Mouse (Mus musculus): ENCODE data around the gene Krtcap2. TPM values are rescaled to one million over a fixed set of nuclear protein-coding genes. Genes with fewer than 3 reads are reported as not detected.
A peak's percentile ranks its signal among the peaks of the same experiment; 100 is the strongest.
"Not testable (repeated sequence)": the region's sequence is repeated elsewhere in the genome, so short reads cannot be mapped to it uniquely, and the experiment has no call there.

The Krtcap2 gene
- polyA plus RNA-seq, 1 experiment from 2014 or later: 274 TPM

DNA sequence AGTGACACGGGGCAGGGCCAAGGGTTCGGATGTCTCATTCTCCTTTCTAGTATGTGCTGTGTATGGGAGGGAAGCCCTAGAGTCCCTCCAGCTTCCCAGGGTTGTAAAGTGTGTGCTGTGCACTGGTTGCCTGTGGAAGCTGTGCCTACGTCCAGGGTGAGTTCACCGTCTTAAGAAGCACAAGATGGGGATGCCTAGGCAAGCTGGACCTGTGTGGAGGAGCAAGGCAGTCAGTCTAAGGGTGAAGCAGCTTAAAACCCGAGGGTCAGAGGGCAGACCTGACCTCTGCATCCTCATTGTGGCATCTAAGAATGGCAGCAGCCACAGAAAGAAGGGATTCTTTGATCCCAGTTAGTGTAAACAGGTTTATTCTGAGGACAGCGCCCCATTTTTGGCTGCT lies 37.0 kb upstream of the Krtcap2 start:
- no peak overlapping the region for H3K9ac ChIP-seq (ENCODE audit: low read depth, low read length)
- ATAC-seq (replicated peaks; ENCODE audit: insufficient number of reproducible peaks, low FRiP score, low TSS enrichment): no peak
- WGBS (ENCODE audit: insufficient replicate concordance): 83% methylated on average over 6 of the region's 6 CpGs
- no peaks in the 10 kb centered on the region for H3K9me3 ChIP-seq (replicated peaks; ENCODE audit: control insufficient read depth, low read length)
- no peak overlapping the region for H3K4me3 ChIP-seq (ENCODE audit: low read depth, low read length)
- H3K36me3 ChIP-seq (ENCODE audit: control insufficient read depth, insufficient read depth, low read length): peaks cover 24% of the 10 kb centered on the region
- H3K27ac ChIP-seq (ENCODE audit: low read depth, low read length): no peak overlapping the region
- H3K4me2 ChIP-seq: no peak overlapping the region
- peaks cover 10% of the 10 kb centered on the region for H3K4me1 ChIP-seq (ENCODE audit: control insufficient read depth, insufficient read depth, low read length)
- no peaks in the 10 kb centered on the region for H3K27me3 ChIP-seq (ENCODE audit: control insufficient read depth, insufficient read depth, low read length)

DNA sequence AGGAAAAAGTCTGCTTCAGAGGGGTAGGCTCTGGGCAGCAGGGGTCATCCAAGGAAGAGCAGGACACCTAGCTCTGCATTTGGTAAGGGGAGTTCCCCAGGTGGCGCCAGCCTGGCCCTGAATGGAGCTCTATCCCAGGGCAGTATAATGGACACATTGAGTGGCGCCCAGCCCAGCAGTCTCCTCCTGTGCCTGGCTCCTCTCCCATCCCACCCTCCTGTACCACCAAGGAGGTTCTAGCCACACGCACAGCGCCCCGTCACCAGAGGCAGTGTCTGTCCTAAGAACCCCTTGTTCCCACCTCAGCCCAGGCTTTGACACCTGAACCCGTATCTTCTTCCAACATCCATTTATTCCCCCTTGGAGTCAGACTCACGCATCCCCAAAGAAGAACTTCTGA lies 36.0 kb upstream of the Krtcap2 start:
- Histone ChIP-seq H3K4me1 (ENCODE audit: control insufficient read depth, insufficient read depth, low read length) (peaks cover 13% of the 10 kb centered on the region), H3K4me2 (no peak overlapping the region), H3K36me3 (ENCODE audit: control insufficient read depth, insufficient read depth, low read length) (peaks cover 24% of the 10 kb centered on the region), H3K4me3 (ENCODE audit: low read depth, low read length) (no peak overlapping the region), H3K9ac (ENCODE audit: low read depth, low read length) (no peak overlapping the region), H3K27me3 (ENCODE audit: control insufficient read depth, insufficient read depth, low read length) (no peaks in the 10 kb centered on the region), H3K27ac (ENCODE audit: low read depth, low read length) (no peak overlapping the region), H3K9me3 (replicated peaks; ENCODE audit: control insufficient read depth, low read length) (no peaks in the 10 kb centered on the region)
- 87% methylated on average over 7 of the region's 7 CpGs for WGBS (ENCODE audit: insufficient replicate concordance)
- no peak for ATAC-seq (replicated peaks; ENCODE audit: insufficient number of reproducible peaks, low FRiP score, low TSS enrichment)

DNA sequence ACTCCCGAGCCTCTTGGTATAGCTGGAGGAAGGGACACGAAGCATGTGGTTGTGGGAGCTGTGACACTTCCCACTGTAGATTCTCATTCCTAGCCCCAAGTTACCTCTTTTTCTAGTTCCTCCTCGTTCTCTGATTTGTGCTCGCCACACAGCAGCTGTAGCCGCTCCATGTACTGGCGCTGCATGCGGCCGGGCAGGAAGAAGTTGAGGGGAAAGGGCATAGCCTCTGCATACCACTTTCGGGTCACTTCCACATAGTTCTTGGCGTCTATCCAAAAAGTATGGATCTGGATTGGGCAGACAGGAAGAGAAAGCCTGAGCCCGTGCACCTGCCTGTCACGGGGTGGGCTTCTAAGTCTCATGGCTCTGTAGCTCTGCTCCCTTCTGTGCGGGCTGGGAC lies 35.6 kb upstream of the Krtcap2 start:
- 81% methylated on average over 13 of the region's 13 CpGs for WGBS (ENCODE audit: insufficient replicate concordance)
- H3K27ac ChIP-seq (ENCODE audit: low read depth, low read length): no peak overlapping the region
- no peak for ATAC-seq (replicated peaks; ENCODE audit: insufficient number of reproducible peaks, low FRiP score, low TSS enrichment)
- peaks cover 17% of the 10 kb centered on the region for H3K4me1 ChIP-seq (ENCODE audit: control insufficient read depth, insufficient read depth, low read length)
- no peak overlapping the region for H3K9ac ChIP-seq (ENCODE audit: low read depth, low read length)
- no peak overlapping the region for H3K4me3 ChIP-seq (ENCODE audit: low read depth, low read length)
- H3K9me3 ChIP-seq (replicated peaks; ENCODE audit: control insufficient read depth, low read length): no peaks in the 10 kb centered on the region
- H3K4me2 ChIP-seq: no peak overlapping the region
- peaks cover 24% of the 10 kb centered on the region for H3K36me3 ChIP-seq (ENCODE audit: control insufficient read depth, insufficient read depth, low read length)
- no peaks in the 10 kb centered on the region for H3K27me3 ChIP-seq (ENCODE audit: control insufficient read depth, insufficient read depth, low read length)

DNA sequence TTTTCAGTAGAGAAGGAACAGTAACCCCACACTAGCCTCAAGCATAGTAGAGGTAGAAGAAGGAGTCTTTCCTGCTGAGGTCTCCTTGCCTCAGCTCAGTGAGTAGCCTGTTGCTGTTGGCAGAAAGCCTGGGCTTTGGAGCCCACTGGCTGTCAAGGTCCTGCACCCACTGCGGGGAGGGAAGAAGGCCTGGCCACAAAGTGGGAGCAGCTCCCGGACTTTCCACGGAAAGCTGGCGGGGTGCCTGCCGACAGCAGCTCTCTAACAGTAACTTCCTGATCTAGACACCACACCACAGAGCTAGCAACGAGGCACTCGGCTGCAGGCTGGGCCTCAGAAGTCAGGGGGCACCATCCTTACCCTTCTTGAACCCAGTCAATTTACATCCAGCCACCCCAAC lies 35.0 kb upstream of the Krtcap2 start:
- Histone ChIP-seq H3K9ac (ENCODE audit: low read depth, low read length) (no peak overlapping the region), H3K27me3 (ENCODE audit: control insufficient read depth, insufficient read depth, low read length) (no peaks in the 10 kb centered on the region), H3K36me3 (ENCODE audit: control insufficient read depth, insufficient read depth, low read length) (peaks cover 24% of the 10 kb centered on the region), H3K27ac (ENCODE audit: low read depth, low read length) (no peak overlapping the region), H3K4me2 (no peak overlapping the region), H3K4me3 (ENCODE audit: low read depth, low read length) (no peak overlapping the region), H3K9me3 (replicated peaks; ENCODE audit: control insufficient read depth, low read length) (no peaks in the 10 kb centered on the region), H3K4me1 (ENCODE audit: control insufficient read depth, insufficient read depth, low read length) (peaks cover 23% of the 10 kb centered on the region)
- WGBS (ENCODE audit: insufficient replicate concordance): 80% methylated on average over 7 of the region's 7 CpGs
- ATAC-seq (replicated peaks; ENCODE audit: insufficient number of reproducible peaks, low FRiP score, low TSS enrichment): no peak

DNA sequence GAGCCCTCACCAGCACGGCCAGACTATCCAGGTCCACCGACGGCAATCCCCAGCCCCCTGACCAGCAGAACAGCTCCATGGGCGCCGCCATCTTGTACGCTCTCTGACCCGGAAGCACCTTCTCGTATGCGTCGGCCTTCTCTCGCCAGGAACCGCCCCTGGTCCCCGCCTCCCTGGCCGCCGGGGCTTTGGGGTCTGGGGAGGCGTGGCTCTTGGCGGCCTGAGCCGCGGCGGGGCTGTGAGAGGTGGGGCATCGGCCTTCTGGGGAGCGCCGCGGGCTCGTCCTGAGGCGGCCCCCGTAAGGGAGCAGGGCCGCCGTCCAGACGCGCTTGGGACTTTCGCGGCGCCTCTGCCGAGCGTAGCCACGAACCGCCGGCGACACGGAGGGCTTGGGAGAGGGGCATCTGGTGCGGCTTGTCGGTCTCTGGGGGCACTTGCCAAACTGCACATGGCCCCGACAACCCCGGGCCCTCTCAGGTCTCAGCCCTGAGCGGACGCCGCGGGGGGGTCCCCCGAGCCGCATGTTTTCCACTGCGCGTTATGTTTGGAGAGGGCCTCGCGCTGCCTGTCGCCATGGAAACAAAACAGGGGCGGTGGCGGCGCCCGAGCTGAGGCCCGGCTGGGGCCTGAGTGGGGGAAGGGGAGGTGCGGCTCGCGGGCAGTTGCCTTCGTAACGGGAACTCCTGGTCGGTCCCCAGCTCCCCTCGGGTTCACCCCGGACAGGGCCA lies 31.8 kb upstream of the Krtcap2 start:
- Histone ChIP-seq H3K27ac (ENCODE audit: low read depth, low read length) (peak overlapping the region; percentile 97), H3K4me1 (ENCODE audit: control insufficient read depth, insufficient read depth, low read length) (peaks cover 27% of the 10 kb centered on the region), H3K4me2 (peak overlapping the region; percentile 66), H3K4me3 (ENCODE audit: low read depth, low read length) (peak overlapping the region; percentile 77), H3K27me3 (ENCODE audit: control insufficient read depth, insufficient read depth, low read length) (no peaks in the 10 kb centered on the region), H3K36me3 (ENCODE audit: control insufficient read depth, insufficient read depth, low read length) (peaks cover 11% of the 10 kb centered on the region; the same call in 1 of the 2 replicates), H3K9ac (ENCODE audit: low read depth, low read length) (peak overlapping the region; percentile 82), H3K9me3 (replicated peaks; ENCODE audit: control insufficient read depth, low read length) (no peaks in the 10 kb centered on the region)
- under 1% methylated on average over 66 of the region's 69 CpGs for WGBS (ENCODE audit: insufficient replicate concordance)
- peak; percentile 90 for ATAC-seq (replicated peaks; ENCODE audit: insufficient number of reproducible peaks, low FRiP score, low TSS enrichment)

DNA sequence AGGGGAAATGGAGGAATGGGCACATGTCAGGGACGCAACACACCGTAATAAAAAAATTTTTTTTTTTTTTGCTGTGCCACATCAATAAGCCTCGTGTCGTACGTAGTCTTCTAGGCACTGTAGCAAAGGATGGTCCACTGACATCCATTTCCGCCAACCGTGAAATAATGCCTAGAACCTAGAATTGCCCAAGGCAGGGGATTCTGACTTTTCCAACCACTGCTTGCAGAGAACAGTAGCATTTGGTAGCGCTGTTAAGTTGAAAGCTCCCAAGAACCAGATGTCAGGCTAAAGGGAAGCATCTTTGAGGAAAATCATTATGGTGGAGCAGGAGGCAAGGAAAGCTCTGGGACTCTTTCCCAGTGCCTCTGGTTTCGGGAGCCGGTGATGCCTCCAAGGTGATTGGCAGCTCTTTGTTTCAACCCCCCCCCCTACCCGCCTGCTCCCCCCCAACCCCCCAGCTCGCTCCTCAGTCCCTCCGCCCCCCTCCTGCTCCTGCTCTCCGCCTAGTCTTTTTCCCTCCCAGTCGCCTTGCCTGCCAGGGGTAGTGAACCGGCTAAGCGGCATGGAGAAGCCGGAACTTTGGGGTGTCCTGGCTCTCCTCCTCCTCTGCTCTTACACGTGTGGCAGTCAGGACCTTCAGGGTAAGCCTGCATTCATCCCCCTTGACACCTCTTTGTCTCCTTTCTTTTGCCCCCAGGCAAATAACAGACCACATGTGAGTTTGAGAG lies 30.9 kb upstream of the Krtcap2 start, which contains the start of gene Thbs3:
Gene Thbs3 (plus strand): TSS at position 500 of the 731 bp plus-strand sequence.
- Histone ChIP-seq H3K9me3 (replicated peaks; ENCODE audit: control insufficient read depth, low read length) (no peaks in the 10 kb centered on the region), H3K27me3 (ENCODE audit: control insufficient read depth, insufficient read depth, low read length) (no peaks in the 10 kb centered on the region), H3K4me1 (ENCODE audit: control insufficient read depth, insufficient read depth, low read length) (peaks cover 31% of the 10 kb centered on the region), H3K27ac (ENCODE audit: low read depth, low read length) (peak within 1 kb of the TSS; percentile 97), H3K36me3 (ENCODE audit: control insufficient read depth, insufficient read depth, low read length) (peaks cover 3% of the 10 kb centered on the region; the same call in 1 of the 2 replicates), H3K4me2 (peak within 1 kb of the TSS; percentile 66), H3K4me3 (ENCODE audit: low read depth, low read length) (peak within 1 kb of the TSS; percentile 77), H3K9ac (ENCODE audit: low read depth, low read length) (peak within 1 kb of the TSS; percentile 82)
- WGBS (ENCODE audit: insufficient replicate concordance): under 1% methylated on average over 18 of the region's 19 CpGs
- no peak for ATAC-seq (replicated peaks; ENCODE audit: insufficient number of reproducible peaks, low FRiP score, low TSS enrichment)

DNA sequence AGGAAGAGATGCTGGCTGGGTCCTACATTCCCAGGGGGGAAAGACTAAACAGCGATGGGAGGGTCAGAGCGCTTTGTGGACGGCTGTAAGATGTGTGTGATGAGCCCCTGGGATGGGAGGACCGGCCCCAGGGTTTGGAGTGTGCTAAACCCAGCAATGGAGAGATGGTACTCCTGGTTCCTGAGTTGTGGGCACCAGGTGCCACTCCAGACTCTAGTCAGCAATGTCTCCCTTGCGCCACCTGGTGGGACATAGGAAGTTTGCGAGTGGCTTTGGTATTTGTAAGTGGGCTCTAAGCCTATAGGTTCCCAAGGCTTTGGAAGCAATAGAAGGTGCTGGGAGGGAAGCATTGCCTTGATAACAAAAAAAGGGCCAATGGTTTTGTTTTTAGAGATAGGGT lies 29.9 kb upstream of the Krtcap2 start:
- Histone ChIP-seq H3K27ac (ENCODE audit: low read depth, low read length) (no peak overlapping the region), H3K36me3 (ENCODE audit: control insufficient read depth, insufficient read depth, low read length) (peaks cover 2% of the 10 kb centered on the region; the same call in 1 of the 2 replicates), H3K4me3 (ENCODE audit: low read depth, low read length) (peak overlapping the region; percentile 77), H3K4me1 (ENCODE audit: control insufficient read depth, insufficient read depth, low read length) (peaks cover 30% of the 10 kb centered on the region), H3K9me3 (replicated peaks; ENCODE audit: control insufficient read depth, low read length) (no peaks in the 10 kb centered on the region), H3K4me2 (peak overlapping the region; percentile 66), H3K27me3 (ENCODE audit: control insufficient read depth, insufficient read depth, low read length) (no peaks in the 10 kb centered on the region), H3K9ac (ENCODE audit: low read depth, low read length) (peak overlapping the region; percentile 82)
- WGBS (ENCODE audit: insufficient replicate concordance): 0% methylated on average over 6 of the region's 6 CpGs
- ATAC-seq (replicated peaks; ENCODE audit: insufficient number of reproducible peaks, low FRiP score, low TSS enrichment): no peak

DNA sequence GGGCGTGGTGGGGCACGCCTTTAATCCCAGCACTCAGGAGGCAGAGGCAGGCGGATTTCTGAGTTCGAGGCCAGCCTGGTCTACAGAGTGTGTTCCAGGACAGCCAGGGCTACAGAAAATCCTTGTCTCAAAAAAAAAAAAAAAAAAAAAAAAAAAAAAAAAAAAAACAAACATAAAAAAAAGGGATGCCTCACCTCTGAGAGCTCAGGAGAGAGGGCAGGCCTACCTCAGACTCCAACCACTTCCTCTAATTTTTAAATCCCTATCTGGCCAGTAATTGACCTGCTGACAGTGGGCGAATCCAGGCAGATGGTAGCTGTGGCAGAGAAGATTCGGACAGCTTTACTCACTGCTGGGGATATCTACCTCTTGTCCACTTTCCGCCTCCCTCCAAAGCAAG lies 29.4 kb upstream of the Krtcap2 start:
- peaks cover 26% of the 10 kb centered on the region for H3K4me1 ChIP-seq (ENCODE audit: control insufficient read depth, insufficient read depth, low read length)
- not testable (repeated sequence) for H3K4me3 ChIP-seq (ENCODE audit: low read depth, low read length); H3K27ac ChIP-seq (ENCODE audit: low read depth, low read length); H3K36me3 ChIP-seq (ENCODE audit: control insufficient read depth, insufficient read depth, low read length); H3K9ac ChIP-seq (ENCODE audit: low read depth, low read length); H3K4me2 ChIP-seq; ATAC-seq (replicated peaks; ENCODE audit: insufficient number of reproducible peaks, low FRiP score, low TSS enrichment); H3K27me3 ChIP-seq (ENCODE audit: control insufficient read depth, insufficient read depth, low read length); H3K9me3 ChIP-seq (replicated peaks; ENCODE audit: control insufficient read depth, low read length)
- 64% methylated on average over 7 of the region's 7 CpGs for WGBS (ENCODE audit: insufficient replicate concordance)

Measured in heart, embryonic 11.5 days (tissue).